Mouse (Mus musculus): ENCODE results near the gene Caln1. TPM values are rescaled to one million over a fixed set of nuclear protein-coding genes. Genes with fewer than 3 reads are reported as not detected.

The Caln1 gene
- total RNA-seq, 1 experiment, result not detected

DNA sequence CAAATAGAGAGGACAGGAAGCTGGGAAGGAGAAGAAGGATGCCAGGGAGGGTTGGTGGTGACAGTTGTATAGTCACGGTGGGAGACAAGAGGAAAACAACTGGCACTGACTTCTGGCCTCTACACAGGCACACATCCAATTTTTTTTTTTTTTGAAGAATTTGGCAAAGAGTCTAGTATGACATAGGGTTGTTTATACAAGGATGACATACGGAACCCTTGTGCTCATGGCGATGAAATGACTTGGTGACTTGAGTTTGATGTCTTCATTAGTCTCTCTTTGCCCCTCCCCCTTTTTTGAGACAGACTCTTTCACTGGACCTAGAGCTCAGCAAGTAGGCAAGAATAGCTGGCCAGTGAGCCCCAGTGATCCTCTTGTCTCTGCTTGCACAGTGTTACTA lies 322.1 kb downstream of the Caln1 start:
- no peak for TF ChIP-seq CHD2 (IDR thresholded peaks at IDR 0.05; ENCODE audit: low read depth, low read length)
- no peak for TF ChIP-seq HCFC1 (IDR thresholded peaks at IDR 0.05; ENCODE audit: borderline replicate concordance, insufficient read depth, low read length)
- no peak for TF ChIP-seq ZC3H11A (IDR thresholded peaks at IDR 0.05; ENCODE audit: borderline replicate concordance, low read depth, low read length)
- no peak for TF ChIP-seq ZNF384 (IDR thresholded peaks at IDR 0.05; ENCODE audit: low read depth, low read length)
- TF ChIP-seq MAFK (IDR thresholded peaks at IDR 0.05; ENCODE audit: insufficient read depth, low read depth, low read length), result no peak
- H3K4me3 ChIP-seq (ENCODE audit: insufficient read depth in 1 of 2, low read depth in 1 of 2, low read length in 2 of 2, poor library complexity in 1 of 2, severe bottlenecking in 1 of 2), result no peak overlapping the region
- no peak for DNase-seq (ENCODE audit: low read depth, low spot score)
- H3K9me3 ChIP-seq (ENCODE audit: control insufficient read depth, insufficient read depth, low read depth, low read length), result no peaks in the 10 kb centered on the region
- no peaks in the 10 kb centered on the region for H3K36me3 ChIP-seq (ENCODE audit: control insufficient read depth, insufficient read depth, low read length, poor library complexity, severe bottlenecking)
- no peak overlapping the region for H3K27ac ChIP-seq (ENCODE audit: insufficient read depth, low read depth, low read length, poor library complexity, severe bottlenecking)
- H3K4me1 ChIP-seq (ENCODE audit: control insufficient read depth in 2 of 2, insufficient read depth in 2 of 2, low read length in 2 of 2, poor library complexity in 1 of 2), result 0 out of 4 replicates have a peak, but pooled peaks cover 0 to 4% of the 10 kb centered on the region in 2 experiments
- no peak overlapping the region for H3K9ac ChIP-seq (ENCODE audit: insufficient read depth, low read depth, low read length, poor library complexity, severe bottlenecking)
- in situ Hi-C loops (cut with MboI; ENCODE audit: low sequenced_read_pairs in 2 of 2, unreplicated experiment in 2 of 2), result no loop called here

DNA sequence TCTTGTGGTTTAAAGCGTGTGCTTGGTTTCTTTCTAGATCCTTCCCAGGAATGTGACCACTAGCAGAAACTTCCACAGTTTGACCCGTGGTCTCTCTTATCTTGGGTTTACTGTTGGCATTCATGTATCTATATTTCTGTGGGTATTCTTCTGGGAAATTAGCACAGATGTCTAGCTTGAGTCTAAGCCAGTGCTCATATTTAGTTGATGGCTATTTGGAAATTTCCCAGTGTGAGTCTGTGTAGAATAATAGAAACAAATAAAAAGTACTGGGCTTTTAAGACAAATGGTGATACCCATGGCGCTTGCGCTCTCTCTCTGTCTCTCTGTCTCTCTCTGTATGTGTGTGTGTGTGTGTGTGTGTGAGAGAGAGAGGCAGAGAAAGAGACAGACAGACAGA lies 330.2 kb downstream of the Caln1 start:
- TF ChIP-seq ZC3H11A (IDR thresholded peaks at IDR 0.05; ENCODE audit: borderline replicate concordance, low read depth, low read length) (no peak), HCFC1 (IDR thresholded peaks at IDR 0.05; ENCODE audit: borderline replicate concordance, insufficient read depth, low read length) (no peak)
- Histone ChIP-seq H3K36me3 (ENCODE audit: control insufficient read depth, insufficient read depth, low read length, poor library complexity, severe bottlenecking) (no peaks in the 10 kb centered on the region), H3K27ac (ENCODE audit: insufficient read depth, low read depth, low read length, poor library complexity, severe bottlenecking) (no peak overlapping the region), H3K9me3 (ENCODE audit: control insufficient read depth, insufficient read depth, low read depth, low read length) (no peaks in the 10 kb centered on the region), H3K4me1 (ENCODE audit: control insufficient read depth in 2 of 2, insufficient read depth in 2 of 2, low read length in 2 of 2, poor library complexity in 1 of 2) (no peaks in the 10 kb centered on the region), H3K9ac (ENCODE audit: insufficient read depth, low read depth, low read length, poor library complexity, severe bottlenecking) (no peak overlapping the region), H3K4me3 (ENCODE audit: insufficient read depth in 1 of 2, low read depth in 1 of 2, low read length in 2 of 2, poor library complexity in 1 of 2, severe bottlenecking in 1 of 2) (no peak overlapping the region)
- in situ Hi-C loops (cut with MboI; ENCODE audit: low sequenced_read_pairs in 2 of 2, unreplicated experiment in 2 of 2), result no loop called here
- no peak for DNase-seq (ENCODE audit: low read depth, low spot score)

DNA sequence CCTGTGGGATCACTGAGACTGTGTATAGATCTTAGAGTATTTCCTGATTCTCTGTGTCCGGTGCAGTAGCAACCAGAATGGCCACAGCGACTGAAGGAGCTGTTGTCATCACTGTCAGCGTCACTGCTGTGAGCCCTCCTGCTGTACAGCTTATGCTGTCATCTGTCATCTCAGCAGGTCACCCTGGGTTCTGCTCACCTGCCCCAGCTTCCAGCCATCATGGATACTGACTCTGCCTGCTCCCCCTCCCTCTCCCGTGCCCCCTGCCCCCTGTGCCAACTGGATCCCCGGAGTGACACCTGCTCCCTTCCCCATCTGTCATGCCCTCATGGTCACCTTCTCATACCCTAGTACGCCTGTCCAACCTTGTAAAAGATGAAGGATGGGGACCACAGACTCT lies 332.5 kb downstream of the Caln1 start:
- Histone ChIP-seq H3K4me3 (ENCODE audit: insufficient read depth in 1 of 2, low read depth in 1 of 2, low read length in 2 of 2, poor library complexity in 1 of 2, severe bottlenecking in 1 of 2) (no peak overlapping the region), H3K36me3 (ENCODE audit: control insufficient read depth, insufficient read depth, low read length, poor library complexity, severe bottlenecking) (no peaks in the 10 kb centered on the region), H3K27ac (ENCODE audit: insufficient read depth, low read depth, low read length, poor library complexity, severe bottlenecking) (no peak overlapping the region), H3K9me3 (ENCODE audit: control insufficient read depth, insufficient read depth, low read depth, low read length) (no peaks in the 10 kb centered on the region), H3K9ac (ENCODE audit: insufficient read depth, low read depth, low read length, poor library complexity, severe bottlenecking) (no peak overlapping the region), H3K4me1 (ENCODE audit: control insufficient read depth in 2 of 2, insufficient read depth in 2 of 2, low read length in 2 of 2, poor library complexity in 1 of 2) (no peaks in the 10 kb centered on the region)
- DNase-seq (ENCODE audit: low read depth, low spot score), result no peak
- in situ Hi-C loops (cut with MboI; ENCODE audit: low sequenced_read_pairs in 2 of 2, unreplicated experiment in 2 of 2), result no loop called here
- TF ChIP-seq ZNF384 (IDR thresholded peaks at IDR 0.05; ENCODE audit: low read depth, low read length), result no peak
- no peak for TF ChIP-seq ZC3H11A (IDR thresholded peaks at IDR 0.05; ENCODE audit: borderline replicate concordance, low read depth, low read length)
- TF ChIP-seq MAFK (IDR thresholded peaks at IDR 0.05; ENCODE audit: insufficient read depth, low read depth, low read length), result no peak
- no peak for TF ChIP-seq HCFC1 (IDR thresholded peaks at IDR 0.05; ENCODE audit: borderline replicate concordance, insufficient read depth, low read length)
- no peak for TF ChIP-seq CHD2 (IDR thresholded peaks at IDR 0.05; ENCODE audit: low read depth, low read length)

DNA sequence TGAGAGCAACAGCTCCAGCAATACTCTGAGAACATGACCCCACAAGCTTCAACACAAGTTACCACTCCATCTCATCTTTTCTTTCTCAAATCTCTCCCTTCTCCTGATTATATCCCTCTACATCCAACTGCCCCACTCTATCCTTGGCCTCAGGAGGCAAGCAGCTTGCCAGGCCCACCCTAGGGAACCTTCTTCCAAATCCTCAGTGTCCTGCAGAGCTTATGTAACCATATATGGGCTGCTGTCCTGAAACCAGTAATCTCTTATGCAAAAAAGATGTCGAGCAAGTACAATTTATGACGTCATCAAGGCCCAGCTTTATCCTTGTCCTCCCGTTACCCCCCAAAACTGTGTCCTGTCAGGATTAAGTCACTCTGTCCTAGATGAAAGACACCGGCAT lies 333.1 kb downstream of the Caln1 start:
- in situ Hi-C loops (cut with MboI; ENCODE audit: low sequenced_read_pairs in 2 of 2, unreplicated experiment in 2 of 2), result no loop called here
- H3K9ac ChIP-seq (ENCODE audit: insufficient read depth, low read depth, low read length, poor library complexity, severe bottlenecking), result no peak overlapping the region
- H3K4me1 ChIP-seq (ENCODE audit: control insufficient read depth in 2 of 2, insufficient read depth in 2 of 2, low read length in 2 of 2, poor library complexity in 1 of 2), result no peaks in the 10 kb centered on the region
- H3K4me3 ChIP-seq (ENCODE audit: insufficient read depth in 1 of 2, low read depth in 1 of 2, low read length in 2 of 2, poor library complexity in 1 of 2, severe bottlenecking in 1 of 2), result no peak overlapping the region
- DNase-seq (ENCODE audit: low read depth, low spot score), result no peak
- no peak overlapping the region for H3K27ac ChIP-seq (ENCODE audit: insufficient read depth, low read depth, low read length, poor library complexity, severe bottlenecking)
- no peaks in the 10 kb centered on the region for H3K9me3 ChIP-seq (ENCODE audit: control insufficient read depth, insufficient read depth, low read depth, low read length)
- H3K36me3 ChIP-seq (ENCODE audit: control insufficient read depth, insufficient read depth, low read length, poor library complexity, severe bottlenecking), result no peaks in the 10 kb centered on the region
- TF ChIP-seq ZNF384 (IDR thresholded peaks at IDR 0.05; ENCODE audit: low read depth, low read length) (no peak), CHD2 (IDR thresholded peaks at IDR 0.05; ENCODE audit: low read depth, low read length) (no peak), HCFC1 (IDR thresholded peaks at IDR 0.05; ENCODE audit: borderline replicate concordance, insufficient read depth, low read length) (no peak), MAFK (IDR thresholded peaks at IDR 0.05; ENCODE audit: insufficient read depth, low read depth, low read length) (no peak), ZC3H11A (IDR thresholded peaks at IDR 0.05; ENCODE audit: borderline replicate concordance, low read depth, low read length) (no peak)

DNA sequence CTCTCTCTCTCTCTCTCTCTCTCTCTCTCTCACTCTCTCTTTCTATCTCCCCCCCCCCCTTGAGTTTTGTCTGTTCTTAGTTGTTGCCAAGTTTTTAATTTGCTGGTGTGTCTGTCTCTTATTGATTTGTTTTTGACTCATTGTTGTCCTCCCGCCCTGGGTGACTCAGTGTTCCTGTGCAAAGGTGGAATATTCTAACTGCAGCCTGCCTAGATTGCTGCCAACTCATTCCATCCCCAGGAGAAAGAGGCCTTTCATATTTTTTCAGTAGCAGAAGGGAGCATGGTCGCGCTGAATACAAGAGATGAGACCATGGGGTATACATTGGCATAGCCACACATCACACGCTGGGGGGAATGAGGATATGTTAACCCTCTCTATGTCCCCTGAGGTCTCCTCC lies 335.6 kb downstream of the Caln1 start:
- no peak overlapping the region for H3K27ac ChIP-seq (ENCODE audit: insufficient read depth, low read depth, low read length, poor library complexity, severe bottlenecking)
- no peaks in the 10 kb centered on the region for H3K36me3 ChIP-seq (ENCODE audit: control insufficient read depth, insufficient read depth, low read length, poor library complexity, severe bottlenecking)
- in situ Hi-C loops (cut with MboI; ENCODE audit: low sequenced_read_pairs in 2 of 2, unreplicated experiment in 2 of 2), result no loop called here
- H3K9me3 ChIP-seq (ENCODE audit: control insufficient read depth, insufficient read depth, low read depth, low read length), result no peaks in the 10 kb centered on the region
- no peaks in the 10 kb centered on the region for H3K4me1 ChIP-seq (ENCODE audit: control insufficient read depth in 2 of 2, insufficient read depth in 2 of 2, low read length in 2 of 2, poor library complexity in 1 of 2)
- no peak overlapping the region for H3K4me3 ChIP-seq (ENCODE audit: insufficient read depth in 1 of 2, low read depth in 1 of 2, low read length in 2 of 2, poor library complexity in 1 of 2, severe bottlenecking in 1 of 2)
- no peak for DNase-seq (ENCODE audit: low read depth, low spot score)
- no peak for TF ChIP-seq MAFK (IDR thresholded peaks at IDR 0.05; ENCODE audit: insufficient read depth, low read depth, low read length)
- TF ChIP-seq ZC3H11A (IDR thresholded peaks at IDR 0.05; ENCODE audit: borderline replicate concordance, low read depth, low read length), result no peak
- no peak for TF ChIP-seq ZNF384 (IDR thresholded peaks at IDR 0.05; ENCODE audit: low read depth, low read length)
- TF ChIP-seq HCFC1 (IDR thresholded peaks at IDR 0.05; ENCODE audit: borderline replicate concordance, insufficient read depth, low read length), result no peak
- TF ChIP-seq CHD2 (IDR thresholded peaks at IDR 0.05; ENCODE audit: low read depth, low read length), result no peak
- no peak overlapping the region for H3K9ac ChIP-seq (ENCODE audit: insufficient read depth, low read depth, low read length, poor library complexity, severe bottlenecking)
